Mouse (Mus musculus): ENCODE measurements at regions not wholly inside any gene's neighbourhood (a gene's known extent, or its start where the extent isn't known, plus 50 kb on each side); places are given as distances from the start of the nearest gene placed in this dataset.

- Histone ChIP-seq H3K4me1 (replicated peaks; ENCODE audit: control insufficient read depth, insufficient read depth) (no peaks in the 10 kb centered on the region), H3K27ac (replicated peaks) (no peak overlapping the region), H3K27me3 (ENCODE audit: control insufficient read depth, insufficient read depth, low read length) (no peaks in the 10 kb centered on the region), H3K9me3 (ENCODE audit: control insufficient read depth, low read length) (no peaks in the 10 kb centered on the region), H3K36me3 (ENCODE audit: control insufficient read depth, insufficient read depth, low read length) (no peaks in the 10 kb centered on the region), H3K4me2 (replicated peaks; ENCODE audit: low read depth) (no peak overlapping the region), H3K4me3 (ENCODE audit: low read depth, low read length) (no peak overlapping the region), H3K9ac (ENCODE audit: low read length) (no peak overlapping the region)
- ATAC-seq (ENCODE audit: low FRiP score, low TSS enrichment) (no peak), DNase-seq (ENCODE audit: low spot score) (no peak)
- no peak for TF ChIP-seq EP300 (optimal IDR thresholded peaks at IDR 0.05)
- no peak for TF ChIP-seq CTCF (IDR thresholded peaks at IDR 0.05; ENCODE audit: low read depth)
- 81% methylated on average over 10 of the region's 10 CpGs for WGBS
Observed at GRCm38 (mm10) chr5:144664571-144665295, 96.9 kb downstream of the Tmem130 start.

GRCm38 (mm10) chr5:144668060-144668459 lies 93.6 kb downstream of the Tmem130 start:
- Histone ChIP-seq H3K36me3 (ENCODE audit: control insufficient read depth, insufficient read depth, low read length) (no peaks in the 10 kb centered on the region), H3K9ac (ENCODE audit: low read length) (no peak overlapping the region), H3K27ac (replicated peaks) (no peak overlapping the region), H3K4me2 (replicated peaks; ENCODE audit: low read depth) (no peak overlapping the region), H3K4me1 (replicated peaks; ENCODE audit: control insufficient read depth, insufficient read depth) (no peaks in the 10 kb centered on the region), H3K27me3 (ENCODE audit: control insufficient read depth, insufficient read depth, low read length) (no peaks in the 10 kb centered on the region), H3K4me3 (ENCODE audit: low read depth, low read length) (no peak overlapping the region), H3K9me3 (ENCODE audit: control insufficient read depth, low read length) (no peaks in the 10 kb centered on the region)
- no peak for DNase-seq (ENCODE audit: low spot score)
- 67% methylated on average over 3 of the region's 3 CpGs for WGBS
- TF ChIP-seq CTCF (IDR thresholded peaks at IDR 0.05; ENCODE audit: low read depth) (no peak), EP300 (optimal IDR thresholded peaks at IDR 0.05) (no peak)
- ATAC-seq (ENCODE audit: low FRiP score, low TSS enrichment), result no peak

GRCm38 (mm10) chr5:144678815-144679750 lies 82.5 kb downstream of the Tmem130 start:
- DNase-seq (ENCODE audit: low spot score), result no peak
- ATAC-seq (ENCODE audit: low FRiP score, low TSS enrichment), result no peak
- no peaks in the 10 kb centered on the region for H3K27me3 ChIP-seq (ENCODE audit: control insufficient read depth, insufficient read depth, low read length)
- no peaks in the 10 kb centered on the region for H3K4me1 ChIP-seq (replicated peaks; ENCODE audit: control insufficient read depth, insufficient read depth)
- no peak for TF ChIP-seq EP300 (optimal IDR thresholded peaks at IDR 0.05)
- TF ChIP-seq CTCF (IDR thresholded peaks at IDR 0.05; ENCODE audit: low read depth), result no peak
- H3K9me3 ChIP-seq (ENCODE audit: control insufficient read depth, low read length), result no peaks in the 10 kb centered on the region
- no peak overlapping the region for H3K4me3 ChIP-seq (ENCODE audit: low read depth, low read length)
- H3K9ac ChIP-seq (ENCODE audit: low read length), result no peak overlapping the region
- no peaks in the 10 kb centered on the region for H3K36me3 ChIP-seq (ENCODE audit: control insufficient read depth, insufficient read depth, low read length)
- H3K27ac ChIP-seq (replicated peaks), result no peak overlapping the region
- H3K4me2 ChIP-seq (replicated peaks; ENCODE audit: low read depth), result no peak overlapping the region
- 87% methylated on average over 13 of the region's 13 CpGs for WGBS

- Histone ChIP-seq H3K4me1 (replicated peaks; ENCODE audit: control insufficient read depth, insufficient read depth) (no peaks in the 10 kb centered on the region), H3K9me3 (ENCODE audit: control insufficient read depth, low read length) (no peaks in the 10 kb centered on the region), H3K36me3 (ENCODE audit: control insufficient read depth, insufficient read depth, low read length) (no peaks in the 10 kb centered on the region), H3K4me3 (ENCODE audit: low read depth, low read length) (no peak overlapping the region), H3K9ac (ENCODE audit: low read length) (no peak overlapping the region), H3K27ac (replicated peaks) (no peak overlapping the region), H3K4me2 (replicated peaks; ENCODE audit: low read depth) (no peak overlapping the region), H3K27me3 (ENCODE audit: control insufficient read depth, insufficient read depth, low read length) (no peaks in the 10 kb centered on the region)
- no peak for TF ChIP-seq CTCF (IDR thresholded peaks at IDR 0.05; ENCODE audit: low read depth)
- TF ChIP-seq EP300 (optimal IDR thresholded peaks at IDR 0.05), result no peak
- DNase-seq (ENCODE audit: low spot score) (no peak), ATAC-seq (ENCODE audit: low FRiP score, low TSS enrichment) (no peak)
- WGBS, result 67% methylated on average over 1 of the region's 1 CpGs
Observed at GRCm38 (mm10) chr5:144684184-144684583, 77.4 kb downstream of the Tmem130 start.
